Mouse (Mus musculus) kidney, postnatal 0 days (tissue): ENCODE measurements around the gene Rab2b. TPM values are rescaled to one million over a fixed set of nuclear protein-coding genes. Genes with fewer than 3 reads are reported as not detected.

Experiments
- ATAC-seq: fragments of 200-750 bp; cut with Nextera tagmentation; replicated peaks from 2 replicates; pipeline ENCODE4 v1.8.0; 2017; ENCODE audit warnings: low read depth, moderate number of reproducible peaks, moderate TSS enrichment, moderate library complexity; ENCODE audit not compliant: low FRiP score
- DNase-seq: peaks from one replicate; pipeline ENCODE4 v3.0.0-alpha.2; 2016; ENCODE audit warnings: low spot score
- H3K27ac ChIP-seq: fragments of 300-500 bp; sonication (generic); 2 replicates; pipeline ENCODE4 v1.5.1; 2014; ENCODE audit warnings: mild to moderate bottlenecking
- H3K27me3 ChIP-seq: fragments of 300-500 bp; sonication (generic); 2 replicates; pipeline ENCODE4 v1.6.1; 2014; ENCODE audit warnings: low read length, mixed read lengths; ENCODE audit not compliant: insufficient read depth
- H3K36me3 ChIP-seq: fragments of 300-500 bp; sonication (generic); 2 replicates; pipeline ENCODE4 v1.6.1; 2014; ENCODE audit warnings: low read length, mixed read lengths; ENCODE audit not compliant: insufficient read depth
- H3K4me1 ChIP-seq: fragments of 300-500 bp; sonication (generic); replicated peaks from 2 replicates; pipeline ENCODE4 v1.6.1; 2014; ENCODE audit warnings: antibody characterized with exemption, low read length, mixed read lengths; ENCODE audit not compliant: insufficient read depth
- H3K4me2 ChIP-seq: fragments of 300-500 bp; sonication (generic); 2 replicates; pipeline ENCODE4 v1.6.1; 2014; ENCODE audit warnings: mild to moderate bottlenecking, low read length, moderate library complexity, mixed read lengths
- H3K4me3 ChIP-seq: fragments of 300-500 bp; sonication (generic); replicated peaks from 2 replicates; pipeline ENCODE4 v1.5.1; 2014; ENCODE audit warnings: low read depth, low read length
- H3K9ac ChIP-seq: fragments of 300-500 bp; sonication (generic); 2 replicates; pipeline ENCODE4 v1.6.1; 2014; ENCODE audit warnings: low read depth, low read length
- H3K9me3 ChIP-seq: fragments of 300-500 bp; sonication (generic); replicated peaks from 2 replicates; pipeline ENCODE4 v1.6.1; 2016; ENCODE audit warnings: low read length, inconsistent platforms, mixed read lengths
- CTCF ChIP-seq: IDR thresholded peaks from 2 replicates; pipeline ENCODE4 v1.5.1; 2016; ENCODE audit warnings: antibody characterized with exemption, low read depth, mild to moderate bottlenecking, moderate library complexity
- WGBS: fragments of 180-500 bp; shearing (Covaris S2); extraction: QIAGEN DNeasy Blood & Tissue Kit; methylation state at CpG from one replicate; pipeline ENCODE4 v1.1.7; 2014; 5-methylcytosine and 5-hydroxymethylcytosine counted together
- polyA plus RNA-seq: library from polyadenylated mRNA; unstranded; fragments of >200 nt; fragmentation: Nextera tagmentation; extraction: Ambion mirVana; gene quantifications from 2 replicates; pipeline ENCODE4 v1.2.1, GENCODE M21; 2015

Rab2b gene
- polyA plus RNA-seq, 1 experiment from 2014 or later = 12.6 TPM

GRCm38 (mm10) chr14:52232249-52232648 is 47.1 kb downstream of the Rab2b start:
- H3K36me3 ChIP-seq = peaks cover 78% of the 10 kb centered on the region
- H3K27ac ChIP-seq = no peak overlapping the region
- TF ChIP-seq CTCF = no peak
- H3K27me3 ChIP-seq = no peaks in the 10 kb centered on the region
- no peak overlapping the region for H3K9ac ChIP-seq
- no peak; the same call in 1 of the 2 replicates for ATAC-seq
- 88% methylated on average over 6 of the region's 6 CpGs for WGBS
- H3K9me3 ChIP-seq = no peaks in the 10 kb centered on the region
- H3K4me2 ChIP-seq = no peak overlapping the region
- DNase-seq = no peak
- H3K4me3 ChIP-seq = no peak overlapping the region
- H3K4me1 ChIP-seq = no peaks in the 10 kb centered on the region

- no peaks in the 10 kb centered on the region for H3K9me3 ChIP-seq
- TF ChIP-seq CTCF = no peak
- H3K4me3 ChIP-seq = no peak overlapping the region
- peaks cover 67% of the 10 kb centered on the region for H3K36me3 ChIP-seq
- 94% methylated on average over 2 of the region's 2 CpGs for WGBS
- H3K9ac ChIP-seq = no peak overlapping the region
- DNase-seq (no peak), ATAC-seq (no peak)
- no peaks in the 10 kb centered on the region for H3K4me1 ChIP-seq
- H3K4me2 ChIP-seq = no peak overlapping the region
- H3K27me3 ChIP-seq = no peaks in the 10 kb centered on the region
- no peak overlapping the region for H3K27ac ChIP-seq
These were observed 53.4 kb downstream of the Rab2b start for GRCm38 (mm10) chr14:52225972-52226371.

- Histone ChIP-seq H3K9ac (no peak overlapping the region), H3K9me3 (no peaks in the 10 kb centered on the region), H3K27ac (no peak overlapping the region), H3K4me1 (no peaks in the 10 kb centered on the region), H3K27me3 (no peaks in the 10 kb centered on the region), H3K4me2 (no peak overlapping the region), H3K36me3 (peaks cover 74% of the 10 kb centered on the region), H3K4me3 (no peak overlapping the region)
- DNase-seq (no peak), ATAC-seq (no peak)
- 91% methylated on average over 5 of the region's 5 CpGs for WGBS
- no peak for TF ChIP-seq CTCF
These were observed 62.1 kb downstream of the Rab2b start for GRCm38 (mm10) chr14:52217261-52217660.

Other genes with a start within 250 kb of the Rab2b start
- gene Olfr221, start 237.1 kb downstream of the Rab2b start, polyA plus RNA-seq = not detected in 2 replicates
- 367 and 400 TPM in 2 replicates for gene Hnrnpc, start 175.5 kb downstream of the Rab2b start, polyA plus RNA-seq
- 51.1 and 51.2 TPM in 2 replicates for gene Rpgrip1, start 168.8 kb downstream of the Rab2b start, polyA plus RNA-seq
- gene Supt16, start 82.1 kb downstream of the Rab2b start, polyA plus RNA-seq = 38.5 and 44.5 TPM in 2 replicates
- gene Chd8, start 21.8 kb downstream of the Rab2b start, polyA plus RNA-seq = 22.0 and 23.3 TPM in 2 replicates
- gene Tox4, start 399 bp downstream of the Rab2b start, polyA plus RNA-seq = 30.8 and 34.4 TPM in 2 replicates
- 24.7 and 27.3 TPM in 2 replicates for gene Mettl3, start 25.6 kb upstream of the Rab2b start, polyA plus RNA-seq
- gene Sall2, start 49.2 kb upstream of the Rab2b start, polyA plus RNA-seq = 20.9 and 23.4 TPM in 2 replicates
- not detected in 2 replicates for gene Olfr1513, start 76.9 kb upstream of the Rab2b start, polyA plus RNA-seq
- gene Olfr1512, start 99.6 kb upstream of the Rab2b start, polyA plus RNA-seq = not detected in 2 replicates
- gene Olfr1511, start 117.8 kb upstream of the Rab2b start, polyA plus RNA-seq = not detected in 2 replicates
- gene Olfr1510, start 134.8 kb upstream of the Rab2b start, polyA plus RNA-seq = not detected in 2 replicates
- not detected in 2 replicates for gene Olfr1509, start 163.4 kb upstream of the Rab2b start, polyA plus RNA-seq
- gene Olfr1508, start 187.9 kb upstream of the Rab2b start, polyA plus RNA-seq = not detected in 2 replicates
- not detected in 2 replicates for gene Olfr1507, start 216.2 kb upstream of the Rab2b start, polyA plus RNA-seq